Mouse (Mus musculus) heart, postnatal 4 days (tissue): Measurements from ENCODE around the gene 9930104L06Rik. TPM values are rescaled to one million over a fixed set of nuclear protein-coding genes. Genes with fewer than 3 reads are reported as not detected.

Experiments
- total RNA-seq, 2 experiments: library from RNA; stranded (reverse); gene quantifications; 2 replicates each; pipeline ENCODE4 v1.2.3; 2021

9930104L06Rik gene
- total RNA-seq, 2 experiments from 2014 or later = 8.6 to 12.0 TPM

Other genes with a start within 250 kb of the 9930104L06Rik start
- 10 to 100 TPM; 17.3 to 18.7 TPM for gene Utp11, start 243.4 kb upstream of the 9930104L06Rik start, total RNA-seq
- gene Fhl3, start 236.3 kb upstream of the 9930104L06Rik start, total RNA-seq = 10 to 100 TPM; 22.4 to 23.4 TPM
- 10 to 100 TPM; 35.0 to 37.4 TPM for gene Sf3a3, start 222.3 kb upstream of the 9930104L06Rik start, total RNA-seq
- 10 to 100 TPM; 10.3 to 10.5 TPM for gene Inpp5b, start 195.2 kb upstream of the 9930104L06Rik start, total RNA-seq
- 10 to 100 TPM; 15.2 to 15.3 TPM for gene Mtf1, start 134.9 kb upstream of the 9930104L06Rik start, total RNA-seq
- gene Yrdc, start 86.4 kb upstream of the 9930104L06Rik start, total RNA-seq = 10 to 100 TPM; 25.9 to 28.4 TPM
- gene 1110065P20Rik, start 85.9 kb upstream of the 9930104L06Rik start, total RNA-seq = 10 to 100 TPM; 29.8 to 35.6 TPM
- gene Maneal, start 74.9 kb upstream of the 9930104L06Rik start, total RNA-seq = under 1 TPM in 1 of 2 experiments, not detected in 1; 0.11 TPM
- gene Epha10, start 56.1 kb upstream of the 9930104L06Rik start, total RNA-seq = not detected
- 10 to 100 TPM; 57.9 to 58.8 TPM for gene Cdca8, start 2.3 kb downstream of the 9930104L06Rik start, total RNA-seq
- gene Rspo1, start 49.4 kb downstream of the 9930104L06Rik start, total RNA-seq = 1 to 10 TPM; 4.6 to 4.8 TPM
- 10 to 100 TPM; 39.9 to 44.3 TPM for gene Gnl2, start 79.5 kb downstream of the 9930104L06Rik start, total RNA-seq
- not detected for gene Dnali1, start 128.7 kb downstream of the 9930104L06Rik start, total RNA-seq
- gene Snip1, start 129.6 kb downstream of the 9930104L06Rik start, total RNA-seq = 10 to 100 TPM; 11.6 to 13.7 TPM
- gene Meaf6, start 148.1 kb downstream of the 9930104L06Rik start, total RNA-seq = 10 to 100 TPM; 38.3 to 40.8 TPM
- 1 to 10 TPM; 2.4 to 3.2 TPM for gene Zc3h12a, start 190.8 kb downstream of the 9930104L06Rik start, total RNA-seq